Mouse (Mus musculus) ovary, postnatal 36 days (tissue): Measurements from ENCODE around the gene Phactr2.

Experiments used
- DNase-seq: peaks from one replicate; pipeline ENCODE4 v3.0.0; 2022; ENCODE audit warnings: low spot score, mixed read lengths

Phactr2 gene

GRCm38 (mm10) chr10:13162031-13162430, 312.2 kb downstream of the Phactr2 start:
- no peak for DNase-seq

DNA sequence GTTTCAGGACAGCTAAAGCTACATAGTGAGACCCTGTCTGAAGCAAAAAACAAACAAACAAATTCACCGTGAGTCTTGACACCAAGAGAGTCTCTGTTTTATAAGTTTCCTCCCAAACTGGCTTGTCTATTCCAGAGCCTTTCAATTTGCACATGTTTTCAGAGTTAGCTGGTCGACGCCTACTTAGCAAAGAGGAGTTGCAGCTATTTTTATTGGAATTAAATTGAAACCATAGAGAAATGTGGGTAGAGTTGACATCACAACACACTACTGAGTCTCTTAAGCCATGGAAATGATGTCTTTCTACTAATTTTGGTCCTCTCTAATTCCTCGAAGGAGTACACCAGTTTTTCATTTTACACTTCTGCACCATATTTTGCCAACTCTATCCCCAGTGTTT, 313.3 kb downstream of the Phactr2 start:
- no peak for DNase-seq
